Mouse (Mus musculus) effector memory CD4-positive, alpha-beta T cell, adult 5 months (primary cell): ENCODE data around the gene Pcnx3. TPM values are rescaled to one million over a fixed set of nuclear protein-coding genes. Genes with fewer than 3 reads are reported as not detected.

Experiments used
- polyA plus RNA-seq: library from polyadenylated mRNA; unstranded; fragments of 100-300 nt; shearing (Covaris generic); gene quantifications from one replicate; pipeline ENCODE4 v1.2.1, GENCODE M21; 2017

Gene Pcnx3
- 45.2 TPM for polyA plus RNA-seq

GRCm38 (mm10) chr19:5688200-5689087 is at the start of gene Pcnx3, which contains the start of gene Map3k11:
Pcnx3 (minus strand) TSS chr19:5688908.
Map3k11 (plus strand) TSS chr19:5688742.

GRCm38 (mm10) chr19:5729444-5729815 is 40.7 kb upstream of the Pcnx3 start, which contains the start of gene Fam89b:
Fam89b (minus strand) TSS chr19:5729653.

GRCm38 (mm10) chr19:5725767-5726515 is 37.2 kb upstream of the Pcnx3 start, which contains the start of gene Ehbp1l1:
Ehbp1l1 (minus strand) TSS chr19:5726317.

GRCm38 (mm10) chr19:5704163-5704800 is 15.6 kb upstream of the Pcnx3 start, which contains the start of gene Kcnk7:
Kcnk7 (plus strand) TSS chr19:5704367.

GRCm38 (mm10) chr19:5662981-5663913 is 25.5 kb downstream of the Pcnx3 start, which contains the start of gene Sipa1:
Sipa1 (minus strand) TSS chr19:5663707.

GRCm38 (mm10) chr19:5637069-5638047 is 51.4 kb downstream of the Pcnx3 start, which contains the start of gene Rela:
Rela (plus strand) TSS chr19:5637483.

Other genes with a start within 250 kb of the Pcnx3 start
- 0.77 TPM for gene Fosl1, start 241.4 kb downstream of the Pcnx3 start, polyA plus RNA-seq
- 4.4 TPM for gene Ccdc85b, start 231.0 kb downstream of the Pcnx3 start, polyA plus RNA-seq
- gene Fibp, start 228.3 kb downstream of the Pcnx3 start, polyA plus RNA-seq, result 68.1 TPM
- 191 TPM for gene Ctsw, start 220.4 kb downstream of the Pcnx3 start, polyA plus RNA-seq
- 0.86 TPM for gene Efemp2, start 215.0 kb downstream of the Pcnx3 start, polyA plus RNA-seq
- 24.6 TPM for gene Mus81, start 200.5 kb downstream of the Pcnx3 start, polyA plus RNA-seq
- gene Cfl1, start 198.5 kb downstream of the Pcnx3 start, polyA plus RNA-seq, result 2,701 TPM
- not detected for gene 1700020D05Rik, start 185.1 kb downstream of the Pcnx3 start, polyA plus RNA-seq
- 3.8 TPM for gene Snx32, start 178.4 kb downstream of the Pcnx3 start, polyA plus RNA-seq
- gene Ovol1, start 128.3 kb downstream of the Pcnx3 start, polyA plus RNA-seq, result not detected
- gene Ap5b1, start 120.9 kb downstream of the Pcnx3 start, polyA plus RNA-seq, result 8.2 TPM
- 84.3 TPM for gene Rnaseh2c, start 87.0 kb downstream of the Pcnx3 start, polyA plus RNA-seq
- gene Kat5, start 78.7 kb downstream of the Pcnx3 start, polyA plus RNA-seq, result 66.5 TPM
- 279 TPM for gene Rela, start 51.4 kb downstream of the Pcnx3 start, polyA plus RNA-seq
- gene Sipa1, start 25.2 kb downstream of the Pcnx3 start, polyA plus RNA-seq, result 174 TPM
- gene Map3k11, start 166 bp downstream of the Pcnx3 start, polyA plus RNA-seq, result 58.1 TPM
- gene Kcnk7, start 15.5 kb upstream of the Pcnx3 start, polyA plus RNA-seq, result 2.7 TPM
- 44.6 TPM for gene Ehbp1l1, start 37.4 kb upstream of the Pcnx3 start, polyA plus RNA-seq
- 73.6 TPM for gene Fam89b, start 40.7 kb upstream of the Pcnx3 start, polyA plus RNA-seq
- gene Ltbp3, start 52.0 kb upstream of the Pcnx3 start, polyA plus RNA-seq, result 0.65 TPM
- 66.7 TPM for gene Scyl1, start 82.5 kb upstream of the Pcnx3 start, polyA plus RNA-seq
- gene Frmd8, start 186.4 kb upstream of the Pcnx3 start, polyA plus RNA-seq, result 104 TPM
- 18.4 TPM for gene Slc25a45, start 188.9 kb upstream of the Pcnx3 start, polyA plus RNA-seq
- gene Tigd3, start 205.2 kb upstream of the Pcnx3 start, polyA plus RNA-seq, result 0.61 TPM
- 113 TPM for gene Dpf2, start 224.1 kb upstream of the Pcnx3 start, polyA plus RNA-seq
- not detected for gene Cdc42ep2, start 235.9 kb upstream of the Pcnx3 start, polyA plus RNA-seq